Mouse (Mus musculus): ENCODE results near the gene Kif21a.

Gene Kif21a

DNA sequence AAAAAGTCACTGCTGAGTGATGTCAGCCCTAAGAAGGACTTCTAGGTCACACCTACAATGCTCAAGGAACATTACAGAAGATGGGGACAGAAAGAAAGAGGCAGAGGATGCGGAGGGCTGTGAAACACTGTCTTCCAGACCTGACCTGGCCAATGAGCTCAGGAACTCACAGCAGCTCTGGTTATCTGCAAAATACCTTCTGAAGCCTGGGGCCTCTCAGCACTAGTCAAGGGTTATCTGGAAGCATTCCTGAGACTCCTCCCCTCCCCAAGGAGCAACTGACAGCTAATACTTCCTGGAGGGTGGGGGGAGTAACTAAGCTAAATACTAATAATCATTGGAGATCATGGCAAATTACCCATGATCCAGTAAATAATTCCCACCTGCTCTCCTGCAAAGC, 111.3 kb downstream of the Kif21a start:
- in situ Hi-C loops (cut with MboI, MseI), result no loop called here

DNA sequence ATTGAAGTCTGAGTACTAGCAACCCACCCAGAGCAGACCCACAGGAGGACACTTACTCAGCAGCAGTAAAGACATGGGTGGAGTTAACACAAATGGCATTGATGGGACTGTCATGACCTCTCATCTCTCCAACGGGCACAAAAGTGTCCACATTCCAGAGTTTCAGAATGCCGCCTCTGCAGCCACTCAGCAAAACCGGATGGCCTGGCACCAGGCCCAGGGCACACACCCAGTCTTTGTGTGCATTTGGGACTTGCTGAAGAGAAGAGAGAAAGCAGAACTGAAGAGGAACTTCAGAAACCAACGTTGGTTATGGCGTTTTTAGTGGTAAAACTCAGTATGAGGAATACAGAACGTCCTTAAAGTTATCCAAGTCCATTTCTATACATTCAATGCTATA, 114.2 kb downstream of the Kif21a start:
- in situ Hi-C loops (cut with MboI, MseI), result no loop called here

DNA sequence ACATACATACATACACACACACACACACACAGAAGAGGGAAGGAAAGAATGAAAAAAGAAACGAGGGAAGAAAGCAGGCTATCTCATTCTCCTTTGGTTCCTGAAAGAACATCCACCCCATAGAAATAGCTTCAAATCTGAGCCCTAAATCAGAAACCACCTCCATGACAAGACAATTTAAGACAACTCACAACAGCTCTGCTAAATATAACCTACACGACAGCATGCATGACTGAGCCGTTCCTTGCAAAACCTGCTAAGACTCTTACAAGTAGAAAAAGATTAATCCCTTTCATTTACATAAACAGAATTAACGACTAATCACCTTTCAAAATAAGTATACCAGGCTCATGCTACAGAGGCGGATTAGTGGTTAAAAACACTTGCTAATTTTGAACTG, 118.3 kb downstream of the Kif21a start:
- in situ Hi-C loops (cut with MboI, MseI), result no loop called here

DNA sequence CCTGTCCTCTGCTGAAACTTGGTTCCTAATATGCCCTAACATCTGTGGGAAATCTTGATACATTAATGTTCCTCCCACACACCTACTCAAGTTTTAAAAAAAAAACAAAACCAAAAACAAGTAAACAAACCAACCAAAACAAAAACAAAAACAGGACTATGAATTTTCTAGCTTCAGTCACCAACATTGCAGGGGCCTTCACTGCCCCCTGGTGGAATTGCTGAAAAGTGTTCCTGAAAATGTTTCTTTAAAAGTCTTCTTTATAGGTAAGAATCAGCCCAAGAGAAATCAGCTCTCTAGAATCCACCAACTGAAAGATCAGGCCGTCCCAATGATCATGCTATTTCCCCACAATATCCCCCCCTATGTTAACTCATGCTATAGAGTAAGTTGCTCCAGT, 120.7 kb downstream of the Kif21a start:
- in situ Hi-C loops (cut with MboI, MseI), result no loop called here

DNA sequence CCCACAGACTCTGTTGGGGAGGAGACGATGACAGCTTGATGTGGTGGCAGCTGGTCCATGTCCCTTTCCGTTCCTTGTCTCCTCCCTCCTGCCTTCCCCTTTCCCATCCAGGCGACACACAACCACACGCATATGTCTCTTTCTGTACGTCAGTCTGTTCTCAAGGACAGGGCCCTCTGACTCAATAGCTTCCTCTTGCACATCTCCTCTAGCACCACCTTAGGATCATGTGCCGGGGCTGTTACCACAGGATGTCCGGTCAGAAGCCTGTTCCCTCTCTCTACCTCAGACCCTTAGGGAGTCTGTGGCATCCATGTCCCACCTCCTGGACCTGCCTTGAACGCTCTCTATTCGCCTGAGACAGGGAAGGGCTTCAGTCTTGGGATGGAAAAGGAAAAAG, 153.3 kb downstream of the Kif21a start:
- in situ Hi-C loops (cut with MboI, MseI), result no loop called here

DNA sequence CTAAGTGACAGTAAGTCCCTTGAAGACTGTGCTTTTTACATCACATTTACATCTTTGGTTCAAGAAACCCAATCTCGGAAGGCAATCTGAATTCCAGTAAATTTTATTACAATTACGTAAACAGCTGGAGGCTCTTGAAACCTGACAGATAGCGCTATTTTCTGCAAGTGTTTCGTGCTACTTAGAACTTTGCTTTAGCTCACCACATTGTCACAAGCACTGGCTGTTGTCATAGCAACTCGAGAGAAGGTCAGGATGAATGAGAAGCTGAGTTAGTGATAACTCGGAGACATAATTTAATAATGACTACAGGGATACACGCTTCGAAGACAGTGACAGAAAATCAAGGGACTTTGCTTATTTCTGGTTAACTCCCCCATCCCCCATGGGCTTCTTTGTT, 162.3 kb downstream of the Kif21a start:
- in situ Hi-C loops (cut with MboI, MseI), result no loop called here

Measured in T-helper 2 cell (primary cell).